Comparison of ENCODE assay signal across 33 mouse cellular contexts in the genomic region with DNA sequence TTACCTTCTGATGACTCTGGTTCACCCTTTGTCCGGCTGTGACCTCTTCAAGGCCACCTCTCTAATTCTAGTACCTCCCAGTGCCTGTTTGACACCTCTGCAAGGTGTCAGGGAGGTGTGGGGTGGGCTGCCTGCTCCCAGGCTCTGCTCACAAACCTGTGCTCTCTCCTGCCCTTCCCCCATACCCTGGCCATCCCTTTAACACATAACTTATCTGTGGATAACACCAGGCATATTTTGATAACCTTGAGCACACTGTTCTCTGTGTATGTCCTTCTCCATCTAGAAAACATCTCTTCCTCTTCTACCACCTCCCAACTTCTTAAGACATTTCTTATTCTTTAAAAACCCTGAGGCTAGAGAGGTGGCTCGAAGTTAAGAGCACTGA. TPM values are rescaled to one million over a fixed set of nuclear protein-coding genes. Genes with fewer than 3 reads are reported as not detected.
DNase-seq lines count a peak whose midpoint lies in the region; ATAC-seq and TF ChIP-seq lines count a peak whose summit lies in the region.
"Had no signal": no experiment of that assay in that cellular context is flagged by ENCODE, and none has a peak within 500 bp of the region (broad histone marks: within the 10 kb centered on the region; RNA-seq: fewer than 3 reads in every experiment).

No protein-coding gene starts in this region.

- H3K4me1 ChIP-seq in stomach, embryonic 15.5 days, result peaks cover 6% of the 10 kb centered on the region; the same call in 1 of the 2 replicates
- H3K4me1 ChIP-seq in stomach, postnatal 0 days (replicated peaks; ENCODE audit: control insufficient read depth, insufficient read depth), result no peaks in the 10 kb centered on the region
- H3K4me1 ChIP-seq in liver, embryonic 14.5 days (replicated peaks; ENCODE audit: control insufficient read depth in 2 of 2, insufficient read depth in 2 of 2, low read length in 1 of 2), result peaks cover 15 to 19% of the 10 kb centered on the region in 2 experiments
- H3K4me1 ChIP-seq in neural tube, embryonic 15.5 days, result no peaks in the 10 kb centered on the region; the same call in 1 of the 2 replicates
- H3K4me1 ChIP-seq: embryonic facial prominence, embryonic 12.5 days; forebrain, embryonic 12.5 days; hindbrain, embryonic 12.5 days; limb, embryonic 15.5 days; midbrain, embryonic 12.5 days; neural tube, embryonic 13.5 days had no signal

- no peak overlapping the region for H3K27ac ChIP-seq in stomach, embryonic 15.5 days
- no peak overlapping the region for H3K27ac ChIP-seq in stomach, postnatal 0 days (replicated peaks)
- H3K27ac ChIP-seq in liver, embryonic 14.5 days, result peak overlapping the region; percentile 47
- H3K27ac ChIP-seq in neural tube, embryonic 15.5 days (replicated peaks), result no peak overlapping the region
- H3K27ac ChIP-seq in left cerebral cortex, adult 2 months, result no peak overlapping the region
- H3K27ac ChIP-seq: embryonic facial prominence, embryonic 12.5 days; forebrain, embryonic 12.5 days; heart, embryonic 10.5 days; hindbrain, embryonic 12.5 days; layer of hippocampus, adult 2 months; limb, embryonic 15.5 days; lung, embryonic 15.5 days; midbrain, embryonic 12.5 days; neural tube, embryonic 13.5 days had no signal

- H3K4me3 ChIP-seq in stomach, embryonic 15.5 days (replicated peaks), result no peak overlapping the region
- H3K4me3 ChIP-seq in stomach, postnatal 0 days (ENCODE audit: low read depth, low read length), result no peak overlapping the region
- no peak overlapping the region for H3K4me3 ChIP-seq in liver, embryonic 14.5 days (ENCODE audit: insufficient read depth in 1 of 2, low read depth in 2 of 2, low read length in 2 of 2)
- no peak overlapping the region for H3K4me3 ChIP-seq in neural tube, embryonic 15.5 days (replicated peaks)
- H3K4me3 ChIP-seq in left cerebral cortex, adult 2 months, result no peak overlapping the region
- H3K4me3 ChIP-seq: embryonic facial prominence, embryonic 12.5 days; erythroblast, embryonic 14.5 days; forebrain, embryonic 12.5 days; heart, embryonic 10.5 days; hindbrain, embryonic 12.5 days; layer of hippocampus, adult 2 months; limb, embryonic 15.5 days; lung, embryonic 15.5 days; midbrain, embryonic 12.5 days; neural tube, embryonic 13.5 days had no signal

- no peaks in the 10 kb centered on the region for H3K9me3 ChIP-seq in stomach, embryonic 15.5 days
- no peaks in the 10 kb centered on the region for H3K9me3 ChIP-seq in stomach, postnatal 0 days (ENCODE audit: control insufficient read depth, low read length)
- H3K9me3 ChIP-seq in liver, embryonic 14.5 days (ENCODE audit: control insufficient read depth, low read length), result no peaks in the 10 kb centered on the region
- no peaks in the 10 kb centered on the region for H3K9me3 ChIP-seq in neural tube, embryonic 15.5 days (replicated peaks)
- H3K9me3 ChIP-seq: embryonic facial prominence, embryonic 12.5 days; forebrain, embryonic 12.5 days; heart, embryonic 10.5 days; hindbrain, embryonic 12.5 days; limb, embryonic 15.5 days; lung, embryonic 15.5 days; neural tube, embryonic 13.5 days had no signal

- H3K36me3 ChIP-seq in stomach, embryonic 15.5 days, result no peaks in the 10 kb centered on the region
- no peaks in the 10 kb centered on the region for H3K36me3 ChIP-seq in stomach, postnatal 0 days (ENCODE audit: control insufficient read depth, insufficient read depth, low read length)
- H3K36me3 ChIP-seq in liver, embryonic 14.5 days (replicated peaks; ENCODE audit: control insufficient read depth, insufficient read depth, low read depth), result no peaks in the 10 kb centered on the region
- no peaks in the 10 kb centered on the region for H3K36me3 ChIP-seq in neural tube, embryonic 15.5 days
- H3K36me3 ChIP-seq: embryonic facial prominence, embryonic 12.5 days; forebrain, embryonic 12.5 days; heart, embryonic 10.5 days; hindbrain, embryonic 12.5 days; limb, embryonic 15.5 days; lung, embryonic 15.5 days; midbrain, embryonic 12.5 days; neural tube, embryonic 13.5 days had no signal

- intact Hi-C loops in left cerebral cortex, adult 2 months (cut with DNase I), result no loop called here

- no peak overlapping the region for H3K9ac ChIP-seq in stomach, embryonic 15.5 days
- H3K9ac ChIP-seq in stomach, postnatal 0 days (ENCODE audit: low read length), result no peak overlapping the region
- 0 out of 2 replicates have a peak overlapping the region, but pooled peaks have one; percentile 5 for H3K9ac ChIP-seq in liver, embryonic 14.5 days (replicated peaks)
- H3K9ac ChIP-seq in neural tube, embryonic 15.5 days (replicated peaks), result no peak overlapping the region
- H3K9ac ChIP-seq: embryonic facial prominence, embryonic 12.5 days; forebrain, embryonic 12.5 days; forebrain, postnatal 0 days; hindbrain, embryonic 12.5 days; limb, embryonic 15.5 days; lung, embryonic 15.5 days; midbrain, embryonic 12.5 days; neural tube, embryonic 13.5 days had no signal

- 0 out of 2 replicates have a peak, but pooled peaks cover 9% of the 10 kb centered on the region for H3K27me3 ChIP-seq in stomach, embryonic 15.5 days (replicated peaks)
- H3K27me3 ChIP-seq in stomach, postnatal 0 days (ENCODE audit: control insufficient read depth, insufficient read depth, low read length), result no peaks in the 10 kb centered on the region
- peaks cover 7% of the 10 kb centered on the region for H3K27me3 ChIP-seq in liver, embryonic 14.5 days (ENCODE audit: control insufficient read depth, insufficient read depth, low read length)
- H3K27me3 ChIP-seq in neural tube, embryonic 15.5 days (replicated peaks), result peaks cover 11% of the 10 kb centered on the region

- DNase-seq in stomach, postnatal 0 days (ENCODE audit: low spot score), result no peak
- DNase-seq in liver, embryonic 14.5 days (ENCODE audit: low read depth in 3 of 3, low spot score in 3 of 3), result peak; percentile 45 to 47 (median 46)
- no peak for DNase-seq in left cerebral cortex, adult 2 months (ENCODE audit: extremely low spot score in 1 of 2, low spot score in 2 of 2)
- no peak for DNase-seq in frontal cortex, adult 2 months (ENCODE audit: extremely low spot score in 1 of 2, low spot score in 1 of 2)
- DNase-seq: adrenal gland, postnatal 14 days; cerebellum, adult 9-10 months; cerebellum, postnatal 36 days; forebrain, postnatal 0 days; gastrocnemius, postnatal 14 days; heart, postnatal 36 days; kidney, adult 8-10 months; kidney, postnatal 25 days; left cerebral cortex, postnatal 4 days; right cerebral cortex, postnatal 25 days; thymus, adult 2 months; thymus, postnatal 36 days had no signal

- 73% methylated on average over 2 of the region's 2 CpGs for WGBS in stomach, embryonic 15.5 days
- 72% methylated on average over 2 of the region's 2 CpGs for WGBS in stomach, postnatal 0 days
- 29% methylated on average over 2 of the region's 2 CpGs for WGBS in liver, embryonic 14.5 days (ENCODE audit: insufficient replicate concordance)
- WGBS in neural tube, embryonic 15.5 days, result 75% methylated on average over 2 of the region's 2 CpGs

- peak; percentile 65; the same call in 1 of the 2 replicates for ATAC-seq in stomach, embryonic 15.5 days (ENCODE audit: insufficient read depth, low FRiP score, low read depth)
- no peak for ATAC-seq in stomach, postnatal 0 days (ENCODE audit: low FRiP score, low TSS enrichment)
- ATAC-seq in erythroid progenitor cell, adult 5-6 weeks (replicated peaks; ENCODE audit: low FRiP score, poor library complexity, severe bottlenecking), result peak; percentile 64
- peak; percentile 87 for ATAC-seq in liver, embryonic 14.5 days (ENCODE audit: insufficient read depth)
- ATAC-seq in megakaryocyte-erythroid progenitor cell, adult 5-6 weeks (replicated peaks; ENCODE audit: low FRiP score, low TSS enrichment, poor library complexity, severe bottlenecking), result peak; percentile 68
- ATAC-seq in neural tube, embryonic 15.5 days (ENCODE audit: low FRiP score), result no peak
- ATAC-seq: forebrain, postnatal 0 days; intestine, embryonic 16.5 days had no signal

- H3K4me2 ChIP-seq in stomach, embryonic 15.5 days, result no peak overlapping the region
- H3K4me2 ChIP-seq in stomach, postnatal 0 days (replicated peaks; ENCODE audit: low read depth), result no peak overlapping the region
- peak overlapping the region; percentile 25; the same call in 1 of the 2 replicates for H3K4me2 ChIP-seq in liver, embryonic 14.5 days (ENCODE audit: low read depth)
- H3K4me2 ChIP-seq in neural tube, embryonic 15.5 days, result no peak overlapping the region
- H3K4me2 ChIP-seq: embryonic facial prominence, embryonic 12.5 days; forebrain, embryonic 12.5 days; hindbrain, embryonic 12.5 days; limb, embryonic 15.5 days; lung, embryonic 15.5 days; midbrain, embryonic 12.5 days; neural tube, embryonic 13.5 days had no signal

- no peak for TF ChIP-seq EP300 in stomach, postnatal 0 days (optimal IDR thresholded peaks at IDR 0.05)
- peak; percentile 48; the same call in 1 of the 2 replicates for TF ChIP-seq EP300 in liver, embryonic 14.5 days (IDR thresholded peaks at IDR 0.05; ENCODE audit: low read depth)

- TF ChIP-seq CTCF in stomach, postnatal 0 days (IDR thresholded peaks at IDR 0.05; ENCODE audit: low read depth), result no peak
- TF ChIP-seq CTCF in liver, embryonic 14.5 days (IDR thresholded peaks at IDR 0.05; ENCODE audit: low read depth), result no peak
- no peak for TF ChIP-seq CTCF in left cerebral cortex, adult 2 months (IDR thresholded peaks at IDR 0.05)

RNA-seq across cellular contexts. Expression of gene Plekhd1, which starts 6.7 kb away (rescaled TPM):
- polyA plus RNA-seq in stomach, embryonic 15.5 days (2015; fragmentation: Nextera tagmentation; extraction: Ambion mirVana), result 5.6 and 6.9 TPM in 2 replicates
- 2.2 and 2.3 TPM in 2 replicates for polyA plus RNA-seq in stomach, postnatal 0 days (2015; fragmentation: Nextera tagmentation; extraction: Ambion mirVana)
- total RNA-seq in erythroid progenitor cell, adult 5-6 weeks (2015; ENCODE audit: low replicate concordance), result 0.42 TPM in 1 of 2 replicates, not detected in the other
- 2.8 TPM in 1 of 2 replicates, not detected in the other for total RNA-seq in erythroid progenitor cell, adult 5-6 weeks (2017; ENCODE audit: low replicate concordance)
- polyA plus RNA-seq in liver, embryonic 14.5 days (2012; rRNA removed), result 0.19 and 0.22 TPM in 2 replicates
- polyA plus RNA-seq in liver, embryonic 14.5 days (2014; fragmentation: Nextera tagmentation; extraction: Ambion mirVana), result 0.10 and 0.14 TPM in 2 replicates
- 0.45 TPM in 1 of 2 replicates, not detected in the other for total RNA-seq in megakaryocyte-erythroid progenitor cell, adult 5-6 weeks (2014; fragmentation: Nextera tagmentation)
- total RNA-seq in megakaryocyte-erythroid progenitor cell, adult 5-6 weeks (2017), result not detected in 2 replicates
- 10.5 and 11.8 TPM in 2 replicates for polyA plus RNA-seq in neural tube, embryonic 15.5 days (2015; fragmentation: Nextera tagmentation; extraction: Ambion mirVana)
- total RNA-seq in left cerebral cortex, adult 2 months (2021), result 1 to 10 TPM; 2.2 to 2.8 TPM
- 5.3 and 6.7 TPM in 2 replicates for polyA plus RNA-seq in frontal cortex, adult 2 months (2012; rRNA removed)
- total RNA-seq: adrenal gland, postnatal 14 days; granulocyte monocyte progenitor cell, adult 5-6 weeks; megakaryocyte, adult 5-6 weeks had no signal

RNA-seq across cellular contexts. Expression of gene Erh, which starts 55.0 kb away (rescaled TPM):
- 258 and 269 TPM in 2 replicates for polyA plus RNA-seq in stomach, embryonic 15.5 days (2015; fragmentation: Nextera tagmentation; extraction: Ambion mirVana)
- polyA plus RNA-seq in stomach, postnatal 0 days (2015; fragmentation: Nextera tagmentation; extraction: Ambion mirVana), result 125 and 131 TPM in 2 replicates
- total RNA-seq in erythroid progenitor cell, adult 5-6 weeks (2015; ENCODE audit: low replicate concordance), result 23.9 and 28.1 TPM in 2 replicates
- total RNA-seq in erythroid progenitor cell, adult 5-6 weeks (2017; ENCODE audit: low replicate concordance), result 4.9 and 23.4 TPM in 2 replicates
- polyA plus RNA-seq in liver, embryonic 14.5 days (2012; rRNA removed), result 88.4 and 144 TPM in 2 replicates
- 123 and 140 TPM in 2 replicates for polyA plus RNA-seq in liver, embryonic 14.5 days (2014; fragmentation: Nextera tagmentation; extraction: Ambion mirVana)
- 140 and 158 TPM in 2 replicates for total RNA-seq in megakaryocyte-erythroid progenitor cell, adult 5-6 weeks (2014; fragmentation: Nextera tagmentation)
- total RNA-seq in megakaryocyte-erythroid progenitor cell, adult 5-6 weeks (2017), result 103 and 142 TPM in 2 replicates
- 258 and 270 TPM in 2 replicates for polyA plus RNA-seq in neural tube, embryonic 15.5 days (2015; fragmentation: Nextera tagmentation; extraction: Ambion mirVana)
- total RNA-seq in left cerebral cortex, adult 2 months (2021), result 10 to 100 TPM; 33.7 to 36.8 TPM
- polyA plus RNA-seq in frontal cortex, adult 2 months (2012; rRNA removed), result 104 and 113 TPM in 2 replicates

RNA-seq across cellular contexts. Expression of gene Slc39a9, which starts 55.5 kb away (rescaled TPM):
- 24.4 and 27.7 TPM in 2 replicates for polyA plus RNA-seq in stomach, embryonic 15.5 days (2015; fragmentation: Nextera tagmentation; extraction: Ambion mirVana)
- polyA plus RNA-seq in stomach, postnatal 0 days (2015; fragmentation: Nextera tagmentation; extraction: Ambion mirVana), result 15.1 and 15.6 TPM in 2 replicates
- total RNA-seq in erythroid progenitor cell, adult 5-6 weeks (2015; ENCODE audit: low replicate concordance), result 20.1 and 22.0 TPM in 2 replicates
- total RNA-seq in erythroid progenitor cell, adult 5-6 weeks (2017; ENCODE audit: low replicate concordance), result 11.2 and 20.5 TPM in 2 replicates
- polyA plus RNA-seq in liver, embryonic 14.5 days (2012; rRNA removed), result 8.5 and 9.6 TPM in 2 replicates
- polyA plus RNA-seq in liver, embryonic 14.5 days (2014; fragmentation: Nextera tagmentation; extraction: Ambion mirVana), result 10.1 and 11.1 TPM in 2 replicates
- total RNA-seq in megakaryocyte-erythroid progenitor cell, adult 5-6 weeks (2014; fragmentation: Nextera tagmentation), result 19.6 and 28.4 TPM in 2 replicates
- total RNA-seq in megakaryocyte-erythroid progenitor cell, adult 5-6 weeks (2017), result 12.7 and 17.5 TPM in 2 replicates
- 22.6 and 25.5 TPM in 2 replicates for polyA plus RNA-seq in neural tube, embryonic 15.5 days (2015; fragmentation: Nextera tagmentation; extraction: Ambion mirVana)
- total RNA-seq in left cerebral cortex, adult 2 months (2021), result 10 to 100 TPM; 36.6 to 40.8 TPM
- 26.8 and 29.1 TPM in 2 replicates for polyA plus RNA-seq in frontal cortex, adult 2 months (2012; rRNA removed)

Comparison
In these comparisons a context has a peak if more than half of its experiments do, and no peak if none do; other contexts are left out.
1. ATAC-seq: peak in stomach, embryonic 15.5 days (single experiment), erythroid progenitor cell, adult 5-6 weeks (single experiment), liver, embryonic 14.5 days (single experiment) and megakaryocyte-erythroid progenitor cell, adult 5-6 weeks (single experiment); none in stomach, postnatal 0 days (single experiment) and neural tube, embryonic 15.5 days (single experiment).
2. DNase-seq: peak in liver, embryonic 14.5 days (3 of 3); none in stomach, postnatal 0 days (single experiment), left cerebral cortex, adult 2 months (0 of 2) and frontal cortex, adult 2 months (0 of 2).